Mouse (Mus musculus) embryonic facial prominence, embryonic 10.5 days (tissue): ENCODE results near the gene Itpr2. TPM values are rescaled to one million over a fixed set of nuclear protein-coding genes. Genes with fewer than 3 reads are reported as not detected.

Experiments used
- DNase-seq: peaks from one replicate; pipeline ENCODE4 v3.0.0-alpha.2; 2017; ENCODE audit warnings: low spot score
- H3K27ac ChIP-seq: fragments of 300-500 bp; sonication (generic); replicated peaks from 2 replicates; pipeline ENCODE4 v1.5.1; 2016; ENCODE audit warnings: mild to moderate bottlenecking
- H3K27me3 ChIP-seq: fragments of 300-500 bp; sonication (generic); replicated peaks from 2 replicates; pipeline ENCODE4 v1.6.1; 2016; ENCODE audit warnings: low read depth, mild to moderate bottlenecking; ENCODE audit not compliant: poor library complexity, severe bottlenecking
- H3K36me3 ChIP-seq: fragments of 300-500 bp; sonication (generic); replicated peaks from 2 replicates; pipeline ENCODE4 v1.6.1; 2016; ENCODE audit warnings: mild to moderate bottlenecking, moderate library complexity
- H3K4me1 ChIP-seq: fragments of 300-500 bp; sonication (generic); 2 replicates; pipeline ENCODE4 v1.6.1; 2016
- H3K4me3 ChIP-seq: fragments of 300-500 bp; sonication (generic); 2 replicates; pipeline ENCODE4 v1.5.1; 2016; ENCODE audit warnings: mild to moderate bottlenecking, moderate library complexity
- H3K9me3 ChIP-seq: fragments of 300-500 bp; sonication (generic); 2 replicates; pipeline ENCODE4 v1.6.1; 2016; ENCODE audit warnings: mild to moderate bottlenecking
- WGBS: fragments of 180-500 bp; shearing (Covaris S2); methylation state at CpG from one replicate; pipeline ENCODE4 v1.1.7; 2016; 5-methylcytosine and 5-hydroxymethylcytosine counted together
- polyA plus RNA-seq: library from polyadenylated mRNA; unstranded; fragments of >200 nt; fragmentation: Nextera tagmentation; extraction: Ambion mirVana; gene quantifications from 2 replicates; pipeline ENCODE4 v1.2.1, GENCODE M21; 2016

The Itpr2 gene
- polyA plus RNA-seq, 1 experiment from 2014 or later = 4.5 TPM

DNA sequence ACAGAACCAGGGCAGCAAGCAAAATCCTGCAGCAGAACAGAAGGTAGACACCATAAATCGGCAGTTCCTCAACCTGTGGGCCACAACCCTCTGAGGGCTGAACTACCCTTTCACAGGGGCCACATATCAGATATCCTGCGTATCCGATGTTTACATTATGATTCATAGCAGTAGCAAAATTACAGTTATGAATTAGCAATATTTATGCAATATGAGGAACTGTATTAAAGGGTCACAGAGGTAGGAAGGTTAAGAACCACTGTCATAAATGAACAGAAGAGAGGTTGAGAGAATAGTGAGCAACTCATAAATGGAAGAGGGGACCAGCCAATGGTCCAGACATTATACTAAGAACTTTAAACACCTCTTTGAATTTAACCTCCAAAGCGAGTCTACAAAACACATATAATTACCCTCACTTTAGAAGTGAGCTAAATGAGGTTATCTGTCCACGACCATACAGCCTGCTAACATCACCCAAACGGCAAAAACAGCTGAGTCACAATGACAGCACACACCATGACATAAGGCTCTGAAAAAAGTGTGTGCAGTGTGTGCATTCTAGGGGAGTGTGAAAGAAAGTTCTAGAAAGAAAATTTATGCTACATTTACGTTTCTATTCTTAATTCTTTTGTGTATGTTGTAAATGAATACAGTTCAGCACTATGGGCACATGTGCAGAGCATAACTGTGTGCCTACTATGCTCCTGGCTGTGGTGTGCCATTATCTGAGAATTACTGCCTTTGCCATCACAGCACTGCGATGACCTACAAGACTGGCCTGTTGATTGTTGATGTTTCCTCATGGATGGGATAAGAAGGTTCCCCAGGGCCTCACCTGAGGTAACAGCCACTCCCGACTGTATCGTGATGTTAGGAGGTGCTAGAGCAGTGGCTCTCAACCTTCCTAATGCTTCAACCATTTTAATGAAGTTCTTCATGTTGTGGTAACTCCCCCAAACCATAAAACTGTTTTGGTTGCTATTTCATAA lies 47.2 kb downstream of the Itpr2 start:
- Histone ChIP-seq H3K36me3 (no peaks in the 10 kb centered on the region), H3K4me3 (no peak overlapping the region), H3K27me3 (no peaks in the 10 kb centered on the region), H3K9me3 (no peaks in the 10 kb centered on the region), H3K4me1 (0 out of 2 replicates have a peak, but pooled peaks cover 4% of the 10 kb centered on the region), H3K27ac (no peak overlapping the region)
- DNase-seq = no peak
- 89% methylated on average over 10 of the region's 10 CpGs for WGBS

DNA sequence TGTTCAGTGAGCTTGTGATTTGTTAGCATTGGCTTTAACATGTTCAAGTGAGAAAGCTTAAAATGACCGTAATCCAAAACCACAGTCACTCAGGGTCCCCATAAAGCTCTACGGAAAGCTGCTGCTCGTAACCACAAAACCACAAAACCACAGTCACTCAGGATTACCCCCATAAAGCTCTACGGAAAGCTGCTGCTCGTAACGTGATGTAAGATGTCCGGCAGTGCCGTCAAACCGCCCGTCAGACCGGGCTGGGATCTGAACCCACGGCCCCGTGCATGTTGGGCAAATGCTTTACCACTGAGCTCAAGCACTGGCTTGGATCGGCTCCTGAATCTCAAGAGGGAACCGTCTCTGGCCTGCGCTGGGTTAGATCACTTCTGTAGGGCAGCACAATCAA lies 49.5 kb downstream of the Itpr2 start:
- Histone ChIP-seq H3K36me3 (no peaks in the 10 kb centered on the region), H3K27me3 (no peaks in the 10 kb centered on the region), H3K4me3 (no peak overlapping the region), H3K4me1 (0 out of 2 replicates have a peak, but pooled peaks cover 4% of the 10 kb centered on the region), H3K9me3 (no peaks in the 10 kb centered on the region), H3K27ac (no peak overlapping the region)
- WGBS = 95% methylated on average over 16 of the region's 16 CpGs
- DNase-seq = no peak

DNA sequence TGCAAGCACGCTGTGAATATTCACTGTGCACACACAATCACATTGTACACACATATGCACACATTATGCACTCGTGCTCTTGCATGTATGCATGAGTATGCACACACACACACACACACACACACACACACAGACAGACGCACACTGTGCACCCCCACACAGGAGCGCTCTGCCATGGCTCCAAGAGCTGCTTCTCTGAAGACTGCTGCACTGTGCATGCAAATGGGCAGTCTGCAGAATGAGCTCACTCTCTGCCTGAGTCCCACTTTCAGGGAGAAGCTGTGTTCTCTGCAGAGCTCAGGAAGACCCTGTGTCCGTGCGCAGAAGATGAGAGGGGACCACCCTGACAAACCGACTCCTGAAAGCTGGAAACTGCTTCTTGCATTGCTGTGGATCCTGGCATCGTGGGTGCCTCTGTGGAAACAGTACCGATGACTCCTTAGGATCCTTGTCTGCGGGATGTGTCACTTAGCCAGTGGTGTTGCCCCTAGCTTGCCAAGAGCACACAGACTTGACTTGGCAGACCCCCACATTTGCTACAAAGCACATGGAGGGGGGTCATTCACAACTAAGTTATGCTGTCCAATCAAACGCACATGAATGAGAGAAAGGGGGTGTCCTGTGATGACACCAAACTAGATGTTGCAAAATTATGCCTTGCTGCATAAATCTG lies 55.9 kb downstream of the Itpr2 start:
- Histone ChIP-seq H3K27ac (no peak overlapping the region), H3K27me3 (no peaks in the 10 kb centered on the region), H3K36me3 (no peaks in the 10 kb centered on the region), H3K9me3 (no peaks in the 10 kb centered on the region), H3K4me3 (no peak overlapping the region), H3K4me1 (no peaks in the 10 kb centered on the region)
- WGBS = 92% methylated on average over 11 of the region's 11 CpGs
- no peak for DNase-seq

DNA sequence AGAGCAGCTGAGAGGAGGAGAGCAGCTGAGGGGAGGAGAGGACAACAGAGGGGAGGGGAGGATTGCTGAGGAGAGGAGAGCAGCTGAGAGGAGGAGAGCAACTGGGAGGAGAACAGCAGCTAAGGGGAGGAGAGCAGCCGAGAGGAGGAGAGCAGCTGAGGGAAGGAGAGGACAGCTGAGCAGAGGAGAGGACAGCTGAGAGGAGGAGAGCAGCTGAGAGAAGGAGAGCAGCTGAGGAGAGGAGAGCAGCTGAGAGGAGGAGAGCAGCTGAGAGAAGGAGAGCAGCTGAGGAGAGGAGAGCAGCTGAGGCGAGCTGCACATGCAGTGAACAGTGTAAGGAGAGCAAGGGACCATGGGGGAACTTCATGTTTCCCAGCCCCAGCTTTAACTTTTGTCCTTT lies 62.2 kb downstream of the Itpr2 start:
- peaks cover 5% of the 10 kb centered on the region; the same call in 1 of the 2 replicates for H3K27me3 ChIP-seq
- H3K4me3 ChIP-seq = no peak overlapping the region
- no peaks in the 10 kb centered on the region for H3K4me1 ChIP-seq
- no peak overlapping the region for H3K27ac ChIP-seq
- no peaks in the 10 kb centered on the region for H3K9me3 ChIP-seq
- no peaks in the 10 kb centered on the region for H3K36me3 ChIP-seq
- WGBS = 58% methylated on average over 2 of the region's 2 CpGs
- DNase-seq = no peak

DNA sequence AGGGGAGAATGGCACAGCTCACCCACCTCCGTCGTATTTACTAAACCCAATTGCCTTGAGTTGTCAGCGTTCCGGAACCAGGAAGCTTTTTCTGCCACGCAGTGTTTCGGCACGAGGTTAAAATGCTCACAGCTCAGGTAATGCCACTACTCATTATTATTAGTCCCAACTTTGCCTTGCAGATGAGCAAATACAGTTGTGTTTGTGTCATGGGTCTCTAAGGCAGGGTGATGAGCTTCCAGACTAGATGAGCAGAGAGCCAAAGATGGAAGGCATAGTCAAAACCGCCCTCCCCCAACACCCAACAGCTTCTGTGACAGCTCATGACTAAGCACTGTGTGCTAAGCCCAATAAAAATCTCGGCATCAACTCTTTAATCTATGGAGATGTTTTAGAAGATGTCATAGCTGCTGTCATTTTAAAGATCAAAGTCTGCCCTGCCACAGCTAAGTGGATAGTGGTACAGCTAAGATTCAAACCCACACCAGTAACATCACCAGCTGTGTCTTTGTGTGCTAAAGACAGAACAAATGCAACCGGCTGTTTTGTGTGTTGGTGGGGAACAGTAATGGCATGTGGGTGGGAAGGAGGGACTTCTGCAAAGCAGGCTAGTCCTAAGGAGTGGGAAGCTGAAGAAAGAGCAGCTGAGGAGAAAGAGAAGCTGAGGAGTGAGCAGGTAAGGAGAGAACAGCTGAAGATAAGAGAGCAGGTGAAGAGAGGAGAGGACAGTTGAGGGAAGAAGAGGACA lies 62.8 kb downstream of the Itpr2 start:
- no peak overlapping the region for H3K4me3 ChIP-seq

DNA sequence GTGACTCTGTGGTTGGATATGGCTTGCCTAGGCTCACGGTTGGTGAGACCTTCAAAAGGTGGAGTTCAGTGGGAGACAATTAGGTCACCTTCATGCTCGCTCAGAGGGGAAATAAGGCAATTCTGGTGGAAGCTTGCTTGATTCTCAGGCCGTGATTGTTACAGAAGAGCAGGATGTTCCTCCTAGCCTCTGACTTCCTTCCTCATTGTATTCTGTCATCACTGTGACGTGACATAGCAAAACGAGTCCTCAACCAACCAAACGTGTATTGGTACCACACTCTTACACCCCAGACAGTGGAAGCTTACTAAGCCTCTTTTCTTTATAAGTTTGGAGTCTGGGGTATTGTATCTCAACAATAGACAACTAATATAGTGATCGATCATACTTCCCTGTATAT lies 64.0 kb downstream of the Itpr2 start:
- H3K27me3 ChIP-seq = peaks cover 5% of the 10 kb centered on the region; the same call in 1 of the 2 replicates
- 85% methylated on average over 7 of the region's 7 CpGs for WGBS
- DNase-seq = no peak

More for the DNA sequence above, 62.8 kb downstream of the Itpr2 start:
- H3K27ac ChIP-seq = no peak overlapping the region
- 88% methylated on average over 10 of the region's 10 CpGs for WGBS
- no peak for DNase-seq
- peaks cover 5% of the 10 kb centered on the region; the same call in 1 of the 2 replicates for H3K27me3 ChIP-seq
- no peaks in the 10 kb centered on the region for H3K36me3 ChIP-seq
- no peaks in the 10 kb centered on the region for H3K9me3 ChIP-seq
- no peaks in the 10 kb centered on the region for H3K4me1 ChIP-seq

GRCm38 (mm10) chr6:146436916-146437496 lies 65.0 kb downstream of the Itpr2 start:
- Histone ChIP-seq H3K36me3 (no peaks in the 10 kb centered on the region), H3K27ac (no peak overlapping the region), H3K27me3 (peaks cover 5% of the 10 kb centered on the region; the same call in 1 of the 2 replicates), H3K4me3 (no peak overlapping the region), H3K4me1 (no peaks in the 10 kb centered on the region), H3K9me3 (no peaks in the 10 kb centered on the region)
- peak; percentile 32 for DNase-seq
- WGBS = 54% methylated on average over 12 of the region's 12 CpGs

More for the DNA sequence above, 64.0 kb downstream of the Itpr2 start:
- Histone ChIP-seq H3K27ac (no peak overlapping the region), H3K4me3 (no peak overlapping the region), H3K9me3 (no peaks in the 10 kb centered on the region), H3K4me1 (no peaks in the 10 kb centered on the region), H3K36me3 (no peaks in the 10 kb centered on the region)

- 96% methylated on average over 2 of the region's 2 CpGs for WGBS
Measured at GRCm38 (mm10) chr6:146434217-146434616, 67.8 kb downstream of the Itpr2 start.

DNA sequence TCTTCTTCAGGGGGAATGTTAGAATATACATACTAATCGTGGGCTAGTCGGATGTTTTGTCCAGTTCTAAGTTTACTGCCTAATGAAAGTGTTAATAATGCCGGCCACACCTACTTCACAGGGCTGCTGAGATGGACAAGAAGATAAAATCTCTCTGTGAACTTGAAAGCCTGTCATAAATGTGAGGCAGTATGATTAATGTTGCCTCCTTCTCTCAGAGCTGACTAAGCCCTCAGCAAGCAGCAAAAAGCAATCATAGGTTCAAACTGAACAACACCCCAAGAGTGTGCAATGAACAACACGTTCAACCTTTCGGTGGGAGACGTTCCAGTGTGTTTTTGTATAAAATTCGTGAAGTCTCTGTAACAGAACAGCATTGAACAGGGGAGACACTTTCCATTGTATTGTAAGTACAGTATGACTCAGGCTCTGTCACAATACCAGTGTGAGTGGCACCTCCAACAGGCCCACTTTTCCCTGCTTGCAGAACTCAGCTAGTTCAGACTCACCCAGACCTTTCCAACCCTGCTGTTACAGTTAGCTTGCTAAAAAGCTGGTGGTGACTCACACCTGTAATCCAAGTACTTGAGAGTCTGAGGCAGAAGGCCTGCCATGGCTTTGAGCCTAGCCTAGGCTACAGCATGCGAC lies 69.7 kb downstream of the Itpr2 start:
- H3K27ac ChIP-seq = no peak overlapping the region
- peaks cover 9% of the 10 kb centered on the region for H3K4me1 ChIP-seq
- no peaks in the 10 kb centered on the region for H3K27me3 ChIP-seq
- H3K4me3 ChIP-seq = no peak overlapping the region
- H3K36me3 ChIP-seq = no peaks in the 10 kb centered on the region
- 86% methylated on average over 8 of the region's 8 CpGs for WGBS
- H3K9me3 ChIP-seq = no peaks in the 10 kb centered on the region
- DNase-seq = no peak

More at GRCm38 (mm10) chr6:146434217-146434616, 67.8 kb downstream of the Itpr2 start:
- Histone ChIP-seq H3K9me3 (no peaks in the 10 kb centered on the region), H3K4me1 (peaks cover 8% of the 10 kb centered on the region), H3K4me3 (no peak overlapping the region), H3K27ac (no peak overlapping the region), H3K27me3 (no peaks in the 10 kb centered on the region), H3K36me3 (no peaks in the 10 kb centered on the region)
- DNase-seq = no peak

GRCm38 (mm10) chr6:146431777-146432176 lies 70.2 kb downstream of the Itpr2 start:
- no peaks in the 10 kb centered on the region for H3K36me3 ChIP-seq
- H3K4me3 ChIP-seq = no peak overlapping the region
- no peaks in the 10 kb centered on the region for H3K27me3 ChIP-seq
- peaks cover 9% of the 10 kb centered on the region for H3K4me1 ChIP-seq
- H3K27ac ChIP-seq = no peak overlapping the region
- 89% methylated on average over 7 of the region's 7 CpGs for WGBS
- H3K9me3 ChIP-seq = no peaks in the 10 kb centered on the region
- no peak for DNase-seq

GRCm38 (mm10) chr6:146429694-146430380 lies 72.2 kb downstream of the Itpr2 start:
- 53% methylated on average over 9 of the region's 9 CpGs for WGBS
- DNase-seq = peak; percentile 57
- Histone ChIP-seq H3K27me3 (no peaks in the 10 kb centered on the region), H3K27ac (peak overlapping the region; percentile 30; the same call in 1 of the 2 replicates), H3K36me3 (no peaks in the 10 kb centered on the region), H3K9me3 (no peaks in the 10 kb centered on the region), H3K4me3 (no peak overlapping the region), H3K4me1 (peaks cover 9% of the 10 kb centered on the region)
